Mouse (Mus musculus) embryonic stem cell, embryonic (primary cell): Measurements from ENCODE around the gene Uba1.

ENCODE experiments used
- CTCF ChIA-PET, 4 experiments: fragments of 300-600 bp in 2 of 4; fragments of 350-600 bp in 2 of 4; sonication (Branson Sonifier 250); formaldehyde crosslinking; loops; one replicate each; lab custom pipeline; 2022; ENCODE audit warnings: inconsistent platforms in 2 of 4; lab: Charles Lee
- POLR2A ChIA-PET, 4 experiments: fragments of 300-600 bp in 2 of 4; fragments of 350-600 bp in 2 of 4; sonication (Branson Sonifier 250); formaldehyde crosslinking; loops; one replicate each; lab custom pipeline; 2022; ENCODE audit warnings: antibody characterized with exemption in 4 of 4, inconsistent platforms in 1 of 4; lab: Charles Lee

Uba1 gene

DNA sequence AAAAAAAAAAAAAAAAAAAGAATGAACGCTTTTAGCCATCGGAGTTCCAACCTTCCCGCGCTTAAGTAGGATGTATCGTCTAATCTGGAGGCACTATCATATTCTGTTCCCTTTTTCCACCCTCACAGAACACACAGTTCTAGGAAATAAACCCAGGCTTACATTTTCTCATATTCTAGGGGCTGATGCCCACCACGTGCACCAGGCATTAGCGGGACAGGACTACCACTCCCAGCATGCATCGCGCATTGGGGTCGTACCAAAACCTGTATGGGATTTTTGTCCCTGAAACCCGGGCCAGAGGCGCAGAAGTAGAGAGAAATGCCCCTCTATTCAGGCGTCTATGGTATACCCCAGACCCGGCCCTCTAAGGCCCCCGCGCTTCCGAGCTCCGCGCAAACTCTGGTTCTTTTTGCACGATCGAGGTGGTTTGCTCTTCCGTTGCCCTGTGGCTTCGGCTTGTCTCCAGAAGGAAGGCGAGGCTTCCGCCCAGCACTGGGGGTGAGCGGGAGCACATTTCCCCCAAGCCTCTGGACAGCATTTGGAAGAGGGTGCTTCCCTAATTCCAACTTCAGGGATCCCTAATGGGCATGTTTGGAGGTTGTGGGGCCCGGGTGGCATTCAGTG, at the start of gene Uba1:
TSS of gene Uba1 (plus strand) at position 301 of the 627 bp plus-strand sequence.
- POLR2A ChIA-PET: interaction anchor here (0.5 to 2.3 kb wide), 26 partner anchors 9 to 294 kb away, joined by 3 to 12 read pairs (median 4); partner anchors contain the start of genes Cdk16 (in 2 of the 4), Ndufb11 (in 2 of the 4), Rbm10 (in 2 of the 4) and Elk1 (in 1 of the 4)
- CTCF ChIA-PET: interaction anchor here in 1 of 4 experiments (0.6 kb wide), 2 partner anchors 16 to 53 kb away, joined by 3 to 4 read pairs; no protein-coding TSS in a partner anchor

DNA sequence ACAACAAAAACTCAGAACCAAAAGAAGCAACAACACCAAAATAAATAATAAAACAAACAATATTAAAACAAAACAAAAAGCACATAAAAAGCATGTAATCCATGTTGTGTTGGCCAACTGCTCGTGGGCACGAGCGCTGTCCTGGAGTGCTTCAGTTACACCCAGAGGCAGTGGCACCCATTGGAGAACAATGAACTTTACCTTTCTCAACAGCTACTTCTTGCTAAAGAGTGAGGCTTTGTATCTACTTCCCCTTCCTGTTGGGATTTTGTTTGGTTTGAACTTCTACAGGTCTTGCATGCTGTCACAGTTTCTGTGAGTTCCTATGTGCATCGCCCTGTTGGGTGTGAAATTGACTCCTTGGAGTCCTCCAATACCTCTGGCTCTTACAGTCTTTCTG, 49.6 kb upstream of the Uba1 start:
- CTCF ChIA-PET: no interaction called here
- POLR2A ChIA-PET: interaction anchor here in 1 of 4 experiments (0.6 kb wide), 1 partner anchor 205 kb away, joined by 5 read pairs; no protein-coding TSS in a partner anchor

- ChIA-PET POLR2A (interaction anchor here in 3 of 4 experiments (0.6 to 2.9 kb wide), 32 partner anchors 10 to 513 kb away, joined by 3 to 13 read pairs (median 5); partner anchors contain the start of genes Jade3 (in 2 of the 3), Uba1 (in 2 of the 3), Cdk16 (in 1 of the 3) and Rp2 (in 1 of the 3)), CTCF (interaction anchor here in 3 of 4 experiments (0.5 to 1.0 kb wide), 3 partner anchors 45 to 154 kb away, joined by 3 to 4 read pairs (median 3); no protein-coding TSS in a partner anchor)
Observed at GRCm38 (mm10) chrX:20616861-20617175, 41.3 kb upstream of the Uba1 start.

- CTCF ChIA-PET: interaction anchor here in 3 of 4 experiments (0.5 to 1.0 kb wide), 5 partner anchors 12 to 181 kb away, joined by 3 to 4 read pairs (median 3); no protein-coding TSS in a partner anchor
- POLR2A ChIA-PET: interaction anchor here in 3 of 4 experiments (0.6 to 2.9 kb wide), 41 partner anchors 9 to 513 kb away, joined by 3 to 13 read pairs (median 5); partner anchors contain the start of genes Cdk16 (in 2 of the 3), Jade3 (in 2 of the 3), Uba1 (in 2 of the 3) and Rp2 (in 1 of the 3)
Observed at GRCm38 (mm10) chrX:20617176-20617902, 40.8 kb upstream of the Uba1 start, which contains the start of the genes Rbm10 and Ndufb11. TSS of gene Rbm10 (plus strand) at chrX:20617503. TSS of gene Ndufb11 (minus strand) at chrX:20617619.

GRCm38 (mm10) chrX:20617903-20618399, 40.2 kb upstream of the Uba1 start:
- POLR2A ChIA-PET: interaction anchor here in 3 of 4 experiments (0.7 to 2.9 kb wide), 33 partner anchors 9 to 258 kb away, joined by 3 to 13 read pairs (median 5); partner anchors contain the start of genes Cdk16 (in 2 of the 3), Jade3 (in 2 of the 3), Uba1 (in 2 of the 3) and Rp2 (in 1 of the 3)

DNA sequence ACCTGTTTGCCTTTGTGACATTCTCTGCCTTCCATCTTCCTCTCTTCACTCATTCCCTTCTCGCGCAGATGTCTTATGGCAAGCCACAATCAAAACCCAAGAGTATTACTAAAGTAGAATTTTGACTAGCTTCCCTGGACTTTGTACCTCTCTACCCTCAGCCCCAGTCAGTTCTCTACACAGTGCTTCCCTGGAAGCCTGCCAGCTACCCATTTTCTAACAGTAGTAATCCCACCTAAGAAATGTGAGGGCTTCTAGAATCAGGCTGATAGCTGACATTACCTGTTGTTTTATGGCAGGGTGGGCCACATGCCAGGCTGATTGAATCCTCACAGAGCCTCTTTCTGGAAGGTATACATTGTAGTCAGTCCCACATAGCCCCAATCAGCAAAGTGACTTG, 20.0 kb upstream of the Uba1 start:
- ChIA-PET POLR2A (interaction anchor here in 1 of 4 experiments (1.6 kb wide), 1 partner anchor 21 kb away, joined by 4 read pairs; the partner anchor contains the start of genes Ndufb11 and Rbm10), CTCF (interaction anchor here in 1 of 4 experiments (0.6 kb wide), 1 partner anchor 154 kb away, joined by 9 read pairs; no protein-coding TSS in a partner anchor)

More at GRCm38 (mm10) chrX:20617903-20618399, 40.2 kb upstream of the Uba1 start:
- CTCF ChIA-PET: interaction anchor here in 2 of 4 experiments (0.7 to 0.9 kb wide), 2 partner anchors 12 to 180 kb away, joined by 3 read pairs; no protein-coding TSS in a partner anchor

DNA sequence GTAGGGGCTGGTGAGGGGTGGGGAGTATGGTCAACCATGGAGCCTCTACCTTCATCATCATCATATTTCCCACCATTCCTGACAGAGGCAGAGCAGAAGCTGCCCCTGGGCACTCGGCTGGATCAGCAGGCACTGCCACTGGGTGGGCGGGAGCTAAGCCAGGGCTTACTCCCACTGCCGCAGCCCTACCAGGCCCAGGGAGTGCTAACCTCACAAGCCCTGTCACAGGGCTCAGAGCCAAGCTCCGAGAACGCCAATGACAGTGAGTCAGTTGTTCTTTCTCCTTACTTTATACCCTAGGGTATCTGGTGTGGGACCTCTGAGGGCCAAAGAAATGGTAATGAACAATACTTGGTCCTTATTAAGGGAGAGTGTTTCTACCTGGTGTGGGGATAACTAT, 13.3 kb upstream of the Uba1 start:
- ChIA-PET CTCF (no interaction called here), POLR2A (interaction anchor here in 2 of 4 experiments (0.6 to 1.7 kb wide), 4 partner anchors 11 to 43 kb away, joined by 3 to 8 read pairs (median 3); partner anchors contain the start of gene Cdk16 (in 1 of the 2))

DNA sequence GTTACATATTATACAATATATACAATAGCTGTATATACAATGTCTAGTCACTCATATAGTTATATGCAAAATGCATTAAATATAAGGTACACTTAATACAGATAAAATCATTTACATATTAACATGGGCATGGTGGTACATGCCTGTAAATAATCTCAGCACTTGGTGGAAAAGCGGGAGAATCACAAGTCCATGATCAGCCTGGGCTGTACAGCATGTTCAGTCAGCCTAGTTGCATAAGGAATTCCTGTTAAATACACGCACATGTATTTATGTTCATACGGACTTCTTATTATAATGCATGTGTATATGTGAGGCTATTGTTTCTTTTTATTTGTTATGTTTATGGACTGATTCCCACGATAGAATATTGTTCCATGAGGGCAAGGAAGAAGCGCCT, 533 bp upstream of the Uba1 start:
- POLR2A ChIA-PET: interaction anchor here (0.5 to 2.3 kb wide), 26 partner anchors 9 to 295 kb away, joined by 3 to 12 read pairs (median 4); partner anchors contain the start of genes Cdk16 (in 2 of the 4), Ndufb11 (in 2 of the 4), Rbm10 (in 2 of the 4) and Elk1 (in 1 of the 4)

DNA sequence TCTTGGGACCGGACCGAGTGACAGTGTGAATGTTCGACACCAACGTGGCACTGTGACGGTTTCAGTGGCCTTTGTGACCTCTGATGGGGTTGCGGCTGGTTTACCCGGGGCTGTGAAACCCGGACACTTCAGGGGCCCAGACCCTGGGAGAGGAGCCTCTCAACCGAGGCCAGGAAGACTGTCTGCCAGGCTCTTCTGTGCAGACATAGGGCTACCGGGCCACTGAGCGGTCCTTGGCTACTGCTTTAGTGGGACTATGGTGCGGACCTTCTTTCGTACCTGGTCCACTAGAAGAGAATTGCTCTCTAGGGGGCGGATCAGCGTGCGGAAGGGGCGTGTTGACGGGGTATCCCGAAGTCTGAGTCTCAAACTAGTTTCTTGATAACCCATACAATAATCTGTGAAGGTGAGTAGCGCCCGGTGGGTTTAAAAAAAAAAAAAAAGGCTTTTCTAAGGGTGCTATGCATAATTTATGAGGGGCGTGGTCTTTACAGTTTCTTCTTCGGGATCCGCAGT, 823 bp downstream of the Uba1 start:
- CTCF ChIA-PET: interaction anchor here in 1 of 4 experiments (0.7 to 1.0 kb wide), 2 partner anchors 161 to 380 kb away, joined by 3 to 4 read pairs; no protein-coding TSS in a partner anchor
- POLR2A ChIA-PET: interaction anchor here in 3 of 4 experiments (0.9 to 2.3 kb wide), 12 partner anchors 8 to 291 kb away, joined by 3 to 12 read pairs (median 4); partner anchors contain the start of genes Cdk16 (in 2 of the 3), Elk1 (in 1 of the 3), Jade3 (in 1 of the 3) and Ndufb11 (in 1 of the 3)

More for the DNA sequence above, 533 bp upstream of the Uba1 start:
- CTCF ChIA-PET: interaction anchor here in 1 of 4 experiments (0.6 kb wide), 2 partner anchors 15 to 53 kb away, joined by 3 to 4 read pairs; no protein-coding TSS in a partner anchor

DNA sequence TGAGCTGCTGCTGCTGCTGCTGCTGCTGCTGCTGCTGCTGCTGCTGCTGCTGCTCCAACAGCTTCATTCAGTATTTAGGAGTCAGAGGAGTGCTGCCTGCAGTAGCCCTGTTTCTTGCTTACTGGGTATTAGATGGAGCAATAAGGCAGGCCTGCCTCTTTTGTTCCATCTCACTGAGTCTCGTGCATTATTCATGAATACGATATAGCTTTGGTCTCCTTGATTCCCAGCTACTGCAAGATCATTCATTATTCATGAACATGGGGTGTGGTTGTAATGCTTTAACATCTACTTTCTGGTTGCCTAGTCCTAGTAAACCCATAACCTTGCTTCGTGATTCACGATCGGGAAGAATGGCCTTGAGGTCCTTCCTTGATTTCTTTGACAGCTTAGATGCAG, 4.2 kb downstream of the Uba1 start:
- CTCF ChIA-PET: interaction anchor here (0.6 to 2.2 kb wide), 12 partner anchors 18 to 632 kb away, joined by 3 to 22 read pairs (median 4); partner anchors contain the start of genes Araf (in 1 of the 4) and Cdk16 (in 1 of the 4)
- POLR2A ChIA-PET: interaction anchor here in 3 of 4 experiments (0.7 to 4.1 kb wide), 48 partner anchors 10 to 299 kb away, joined by 3 to 63 read pairs (median 5); partner anchors contain the start of genes Cdk16 (in 3 of the 3), Ndufb11 (in 2 of the 3), Rbm10 (in 2 of the 3) and Usp11 (in 2 of the 3)

GRCm38 (mm10) chrX:20662716-20663443, 4.8 kb downstream of the Uba1 start:
- ChIA-PET CTCF (interaction anchor here in 3 of 4 experiments (0.5 to 2.2 kb wide), 12 partner anchors 10 to 632 kb away, joined by 3 to 22 read pairs (median 4); partner anchors contain the start of genes Araf (in 1 of the 3) and Cdk16 (in 1 of the 3)), POLR2A (interaction anchor here (0.5 to 4.1 kb wide), 57 partner anchors 9 to 298 kb away, joined by 3 to 63 read pairs (median 4); partner anchors contain the start of genes Cdk16 (in 4 of the 4), Ndufb11 (in 2 of the 4), Rbm10 (in 2 of the 4) and Usp11 (in 2 of the 4))

DNA sequence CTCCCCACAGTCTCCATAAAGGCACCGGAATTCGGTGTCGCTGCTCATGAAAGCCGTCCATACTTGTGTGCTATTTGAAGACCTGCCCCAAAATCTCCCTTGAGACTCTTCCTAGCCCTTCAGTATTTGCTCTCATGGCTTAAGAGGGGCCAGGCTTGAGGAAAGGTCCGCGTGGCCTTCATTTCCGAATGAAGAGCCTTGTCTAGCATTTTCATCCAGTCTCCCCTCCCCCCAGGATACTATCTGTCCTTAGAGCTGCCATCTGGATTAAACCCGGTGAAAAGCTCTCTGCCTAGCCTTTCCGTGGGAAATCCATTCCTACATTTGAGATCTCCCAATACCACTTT, 5.3 kb downstream of the Uba1 start:
- POLR2A ChIA-PET: interaction anchor here (0.5 to 4.1 kb wide), 39 partner anchors 9 to 298 kb away, joined by 3 to 63 read pairs (median 6); partner anchors contain the start of genes Cdk16 (in 4 of the 4), Ndufb11 (in 2 of the 4), Rbm10 (in 2 of the 4) and Usp11 (in 2 of the 4)
- CTCF ChIA-PET: interaction anchor here in 2 of 4 experiments (0.6 to 2.2 kb wide), 6 partner anchors 10 to 631 kb away, joined by 3 to 22 read pairs (median 4); partner anchors contain the start of genes Araf (in 1 of the 2) and Cdk16 (in 1 of the 2)

GRCm38 (mm10) chrX:20687519-20688067, 29.5 kb downstream of the Uba1 start, which contains the start of gene Cdk16:
TSS of gene Cdk16 (plus strand) at chrX:20687954.
- ChIA-PET POLR2A (interaction anchor here (0.5 to 10.1 kb wide), 46 partner anchors 8 to 323 kb away, joined by 3 to 125 read pairs (median 6); partner anchors contain the start of genes Araf (in 2 of the 4), Ndufb11 (in 2 of the 4), Rbm10 (in 2 of the 4) and Uba1 (in 2 of the 4)), CTCF (interaction anchor here in 1 of 4 experiments (0.9 to 1.1 kb wide), 2 partner anchors 25 to 26 kb away, joined by 3 read pairs; no protein-coding TSS in a partner anchor)

DNA sequence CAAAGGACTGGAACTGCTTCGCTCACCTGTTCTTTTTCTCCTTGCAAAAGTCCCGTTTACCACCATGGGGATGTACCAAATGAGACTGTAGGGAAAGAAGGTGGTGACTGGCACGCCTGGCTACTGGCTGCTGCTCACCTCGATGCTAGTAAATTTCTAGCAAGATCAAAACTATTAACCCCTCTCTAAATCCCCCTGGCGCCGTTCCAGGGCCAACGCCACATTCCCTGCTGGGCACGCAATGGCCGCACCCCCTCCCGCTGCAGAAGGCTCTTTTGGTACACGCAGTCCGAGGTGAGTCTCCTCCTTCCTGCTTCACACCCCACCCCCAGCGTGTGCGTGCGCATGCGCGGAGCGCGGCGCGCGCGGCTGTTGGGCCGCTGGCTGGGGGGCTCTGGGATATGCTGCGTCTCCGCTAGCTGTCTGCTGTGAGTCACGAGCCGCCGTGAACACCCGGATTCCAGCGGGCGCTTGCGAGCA, 30.0 kb downstream of the Uba1 start:
- POLR2A ChIA-PET: interaction anchor here (0.6 to 10.1 kb wide), 54 partner anchors 8 to 962 kb away, joined by 3 to 125 read pairs (median 6); partner anchors contain the start of genes Araf (in 2 of the 4), Uba1 (in 2 of the 4), Usp11 (in 2 of the 4) and Elk1 (in 1 of the 4)
- CTCF ChIA-PET: interaction anchor here in 1 of 4 experiments (0.9 to 1.1 kb wide), 2 partner anchors 25 to 26 kb away, joined by 3 read pairs; no protein-coding TSS in a partner anchor
